Mouse (Mus musculus) forebrain, embryonic 11.5 days (tissue): ENCODE data around the gene Bclaf1. TPM values are rescaled to one million over a fixed set of nuclear protein-coding genes. Genes with fewer than 3 reads are reported as not detected.

Source experiments
- ATAC-seq: fragments of 200-750 bp; cut with Nextera tagmentation; replicated peaks from 2 replicates; pipeline ENCODE4 v1.8.0; 2017; ENCODE audit warnings: moderate TSS enrichment; ENCODE audit not compliant: low FRiP score
- DNase-seq: peaks from one replicate; pipeline ENCODE4 v3.0.0-alpha.2; 2017; ENCODE audit warnings: low spot score
- H3K27ac ChIP-seq: fragments of 300-500 bp; sonication (generic); 2 replicates; pipeline ENCODE4 v1.5.1; 2014; ENCODE audit warnings: low read depth, low read length
- H3K27me3 ChIP-seq: fragments of 300-500 bp; sonication (generic); 2 replicates; pipeline ENCODE4 v1.6.1; 2014; ENCODE audit warnings: mild to moderate bottlenecking, low read length, mixed read lengths; ENCODE audit not compliant: control insufficient read depth, insufficient read depth
- H3K36me3 ChIP-seq: fragments of 300-500 bp; sonication (generic); 2 replicates; pipeline ENCODE4 v1.6.1; 2014; ENCODE audit warnings: mild to moderate bottlenecking, low read length, moderate library complexity, mixed read lengths; ENCODE audit not compliant: control insufficient read depth, insufficient read depth
- H3K4me1 ChIP-seq: fragments of 300-500 bp; sonication (generic); replicated peaks from 2 replicates; pipeline ENCODE4 v1.6.1; 2014; ENCODE audit warnings: low read length, mixed read lengths; ENCODE audit not compliant: control insufficient read depth, insufficient read depth
- H3K4me2 ChIP-seq: fragments of 300-500 bp; sonication (generic); 2 replicates; pipeline ENCODE4 v1.6.1; 2014; ENCODE audit warnings: low read depth, mild to moderate bottlenecking, low read length, moderate library complexity, mixed read lengths; ENCODE audit not compliant: severe bottlenecking
- H3K4me3 ChIP-seq: fragments of 300-500 bp; sonication (generic); 2 replicates; pipeline ENCODE4 v1.5.1; 2014; ENCODE audit warnings: low read depth, low read length
- H3K9ac ChIP-seq: fragments of 300-500 bp; sonication (generic); 2 replicates; pipeline ENCODE4 v1.6.1; 2014; ENCODE audit warnings: low read length
- H3K9me3 ChIP-seq: fragments of 300-500 bp; sonication (generic); 2 replicates; pipeline ENCODE4 v1.6.1; 2016; ENCODE audit warnings: low read length, mixed read lengths; ENCODE audit not compliant: control insufficient read depth
- WGBS: fragments of 180-500 bp; shearing (Covaris S2); extraction: QIAGEN DNeasy Blood & Tissue Kit; methylation state at CpG from one replicate; pipeline ENCODE4 v1.1.7; 2014; 5-methylcytosine and 5-hydroxymethylcytosine counted together
- microRNA-seq: library from miRNA; unstranded; fragments of <30 nt; microRNA quantifications from one replicate; pipeline ENCODE4, GENCODE M21; 2016; ENCODE audit not compliant: insufficient number of aligned reads
- polyA plus RNA-seq: library from polyadenylated mRNA; unstranded; fragments of >200 nt; fragmentation: Nextera tagmentation; extraction: Ambion mirVana; gene quantifications from 2 replicates; pipeline ENCODE4 v1.2.1, GENCODE M21; 2014

Gene Bclaf1
- polyA plus RNA-seq, 1 experiment from 2014 or later: 196 TPM

DNA sequence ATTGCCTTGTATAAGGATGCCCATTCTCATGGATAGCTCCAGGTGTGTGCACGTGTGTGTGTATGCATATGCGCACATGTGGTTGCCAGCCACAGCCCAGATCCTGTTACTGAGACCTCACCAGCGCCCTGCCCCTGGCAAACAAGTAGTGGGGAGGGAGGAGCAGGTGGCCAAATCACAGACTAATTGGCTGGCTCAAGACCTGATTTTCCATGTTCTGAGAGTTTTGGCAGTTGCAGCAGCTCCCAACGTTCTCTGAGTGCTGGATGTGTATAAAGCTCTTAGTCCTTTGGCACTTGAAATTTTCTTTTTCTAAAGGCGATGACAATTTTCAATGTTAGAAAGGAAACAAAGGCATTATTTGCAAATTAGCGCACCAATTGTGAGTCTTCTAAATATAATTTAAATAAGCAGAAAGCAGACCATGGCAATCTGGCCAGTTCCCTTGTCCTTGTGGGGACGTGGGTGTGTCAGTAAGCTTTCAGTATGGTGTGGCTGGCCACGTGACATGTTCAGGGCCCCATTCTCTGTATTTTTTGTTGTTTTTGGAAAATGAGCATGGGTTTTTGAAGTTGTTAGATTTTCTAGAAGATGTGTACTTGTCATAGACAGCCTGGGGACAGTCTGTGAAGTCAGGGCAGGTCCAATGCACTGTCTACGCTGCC, 66.9 kb downstream of the Bclaf1 start:
- no peaks in the 10 kb centered on the region for H3K27me3 ChIP-seq
- H3K27ac ChIP-seq: no peak overlapping the region
- no peak overlapping the region for H3K4me2 ChIP-seq
- DNase-seq: no peak
- no peak overlapping the region for H3K4me3 ChIP-seq
- H3K4me1 ChIP-seq: no peaks in the 10 kb centered on the region
- H3K36me3 ChIP-seq: no peaks in the 10 kb centered on the region
- no peak for ATAC-seq
- no peak overlapping the region for H3K9ac ChIP-seq
- H3K9me3 ChIP-seq: no peaks in the 10 kb centered on the region
- WGBS: 77% methylated on average over 9 of the region's 9 CpGs

DNA sequence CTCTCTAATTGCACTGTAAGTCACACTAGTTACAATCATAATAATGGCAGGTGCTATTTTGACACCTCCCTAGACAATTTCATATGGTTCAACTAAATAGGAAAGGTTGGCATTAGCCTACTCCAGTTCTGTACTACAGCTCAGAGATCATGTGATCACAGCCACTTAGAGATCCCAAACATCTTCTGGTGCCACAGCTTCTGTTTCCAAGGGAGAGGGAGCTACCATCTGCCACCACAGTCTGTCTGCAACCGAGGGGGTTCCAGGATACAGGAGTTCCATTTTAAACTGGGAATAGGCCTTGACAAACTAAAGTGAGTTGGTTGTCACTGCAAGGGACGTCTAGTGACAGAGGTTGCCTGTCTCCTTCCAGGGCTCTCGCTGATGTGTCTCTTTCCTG, 68.5 kb downstream of the Bclaf1 start:
- DNase-seq: no peak
- no peak overlapping the region for H3K4me2 ChIP-seq
- H3K9ac ChIP-seq: no peak overlapping the region
- no peaks in the 10 kb centered on the region for H3K4me1 ChIP-seq
- no peaks in the 10 kb centered on the region for H3K36me3 ChIP-seq
- H3K27me3 ChIP-seq: no peaks in the 10 kb centered on the region
- 80% methylated on average over 3 of the region's 3 CpGs for WGBS
- ATAC-seq: no peak
- H3K27ac ChIP-seq: no peak overlapping the region
- H3K4me3 ChIP-seq: no peak overlapping the region
- H3K9me3 ChIP-seq: no peaks in the 10 kb centered on the region

DNA sequence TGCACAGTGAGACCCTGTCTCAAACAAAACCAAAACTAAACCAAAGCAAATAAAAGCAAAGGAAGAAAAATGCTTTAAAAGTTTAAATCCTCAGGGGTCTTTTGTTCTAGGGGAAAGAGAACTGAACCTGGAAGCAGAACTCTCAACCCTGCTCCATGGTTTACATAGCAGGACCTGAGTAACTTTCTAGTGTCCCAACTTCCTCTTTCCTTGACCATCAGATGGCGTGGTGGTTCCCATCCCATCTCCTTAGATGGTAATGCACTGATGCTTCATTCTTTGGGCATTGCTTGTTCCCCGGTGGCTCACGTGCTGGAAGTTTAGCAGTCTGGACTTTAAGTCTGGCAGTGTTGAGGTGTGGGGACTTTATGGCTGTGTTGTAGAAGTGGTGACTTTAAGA, 69.1 kb downstream of the Bclaf1 start:
- H3K4me2 ChIP-seq: no peak overlapping the region
- no peak for ATAC-seq
- H3K4me1 ChIP-seq: no peaks in the 10 kb centered on the region
- H3K9ac ChIP-seq: no peak overlapping the region
- H3K4me3 ChIP-seq: no peak overlapping the region
- H3K27me3 ChIP-seq: no peaks in the 10 kb centered on the region
- H3K9me3 ChIP-seq: no peaks in the 10 kb centered on the region
- no peak for DNase-seq
- H3K27ac ChIP-seq: no peak overlapping the region
- no peaks in the 10 kb centered on the region for H3K36me3 ChIP-seq
- WGBS: 86% methylated on average over 3 of the region's 3 CpGs

DNA sequence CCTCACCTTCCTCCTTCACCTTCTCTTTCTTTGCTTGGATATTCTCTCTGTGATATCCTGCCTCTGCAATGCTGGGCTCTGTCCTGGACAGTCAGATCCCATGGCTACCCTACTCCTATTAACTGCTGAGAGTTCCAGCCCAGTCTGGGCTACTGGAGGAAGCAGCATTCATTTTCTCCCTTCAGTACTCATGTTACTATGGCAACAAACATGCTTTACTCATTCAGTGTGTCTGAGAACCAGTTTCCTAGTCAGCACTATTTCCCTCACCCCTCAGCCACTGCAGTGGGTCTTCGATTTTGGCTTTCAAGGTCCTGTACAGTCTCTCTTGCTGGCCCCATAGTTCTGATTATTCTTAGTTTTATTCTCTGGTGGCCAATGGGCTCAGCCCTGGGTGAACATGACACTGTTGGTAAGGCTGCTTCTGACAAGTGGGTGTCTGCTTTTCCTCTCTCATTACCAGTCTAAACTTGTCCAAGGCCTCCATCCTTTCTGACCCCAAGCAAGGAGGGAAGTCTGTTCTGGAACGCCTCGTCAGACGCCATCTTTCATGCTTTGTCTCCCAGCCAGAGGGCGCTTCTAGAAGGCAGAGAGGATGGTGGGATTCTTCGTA, 70.6 kb downstream of the Bclaf1 start:
- Histone ChIP-seq H3K27me3 (no peaks in the 10 kb centered on the region), H3K4me3 (no peak overlapping the region), H3K9me3 (no peaks in the 10 kb centered on the region), H3K36me3 (no peaks in the 10 kb centered on the region), H3K9ac (no peak overlapping the region), H3K4me2 (no peak overlapping the region), H3K4me1 (no peaks in the 10 kb centered on the region), H3K27ac (no peak overlapping the region)
- 74% methylated on average over 6 of the region's 6 CpGs for WGBS
- DNase-seq (no peak), ATAC-seq (peak; percentile 39; the same call in 1 of the 2 replicates)

DNA sequence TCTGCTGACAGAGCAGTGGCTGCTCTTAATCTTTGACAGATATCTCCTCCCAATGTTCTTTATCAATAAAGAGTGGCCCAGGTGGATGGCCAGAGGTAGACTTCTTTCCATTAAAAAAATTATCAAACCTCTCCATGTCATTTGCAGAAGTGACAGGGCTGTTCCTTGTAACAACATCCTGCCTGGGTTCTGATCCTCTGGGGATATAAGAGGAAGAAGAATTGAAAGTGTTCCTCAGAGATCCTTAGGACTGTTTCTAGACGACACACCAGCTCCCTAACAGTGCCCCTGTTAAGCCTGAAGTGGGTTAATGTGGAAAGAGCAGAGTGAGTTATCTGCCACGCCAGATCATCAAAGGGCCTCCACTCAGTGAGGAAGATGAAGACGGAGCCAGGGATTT, 78.3 kb downstream of the Bclaf1 start:
- Histone ChIP-seq H3K9ac (no peak overlapping the region), H3K4me2 (no peak overlapping the region), H3K9me3 (no peaks in the 10 kb centered on the region), H3K4me3 (no peak overlapping the region), H3K36me3 (no peaks in the 10 kb centered on the region), H3K27ac (no peak overlapping the region), H3K27me3 (no peaks in the 10 kb centered on the region), H3K4me1 (no peaks in the 10 kb centered on the region)
- ATAC-seq (no peak), DNase-seq (no peak)
- WGBS: 77% methylated on average over 3 of the region's 3 CpGs

Small RNA genes within 50 kb of the gene (microRNA-seq; reads per million reads assigned to microRNA genes)
- gene Mir6413: not detected

Other genes starting within 250 kb of the Bclaf1 start
- 8.0 and 8.2 TPM in 2 replicates for gene Map7, start 164.0 kb upstream of the Bclaf1 start, polyA plus RNA-seq
- 2.6 and 3.0 TPM in 2 replicates for gene Mtfr2, start 35.3 kb downstream of the Bclaf1 start, polyA plus RNA-seq